Mouse (Mus musculus) erythroblast, adult 5-6 weeks (primary cell): ENCODE data around the gene C1qtnf12. TPM values are rescaled to one million over a fixed set of nuclear protein-coding genes. Genes with fewer than 3 reads are reported as not detected.

Source experiments
- ATAC-seq: replicated peaks from 2 replicates; pipeline ENCODE4 v1.8.0; 2016; ENCODE audit warnings: moderate number of reproducible peaks, mild to moderate bottlenecking, moderate TSS enrichment, inconsistent platforms; ENCODE audit not compliant: poor library complexity, low FRiP score, severe bottlenecking
- total RNA-seq, 2 experiments: library from RNA; stranded (forward) in 1 of 2; stranded (reverse) in 1 of 2; fragments of 150-400 nt in 1 of 2; fragments of 200-764, 138-1000 nt in 1 of 2; gene quantifications; 2 replicates each; pipeline versions ENCODE4 v1.2.3 to v1.2.4; 2015 to 2017; ENCODE audit warnings: low replicate concordance in 2 of 2

C1qtnf12 gene
- total RNA-seq, 2 experiments from 2014 or later = 21.5 to 99.9 TPM

DNA sequence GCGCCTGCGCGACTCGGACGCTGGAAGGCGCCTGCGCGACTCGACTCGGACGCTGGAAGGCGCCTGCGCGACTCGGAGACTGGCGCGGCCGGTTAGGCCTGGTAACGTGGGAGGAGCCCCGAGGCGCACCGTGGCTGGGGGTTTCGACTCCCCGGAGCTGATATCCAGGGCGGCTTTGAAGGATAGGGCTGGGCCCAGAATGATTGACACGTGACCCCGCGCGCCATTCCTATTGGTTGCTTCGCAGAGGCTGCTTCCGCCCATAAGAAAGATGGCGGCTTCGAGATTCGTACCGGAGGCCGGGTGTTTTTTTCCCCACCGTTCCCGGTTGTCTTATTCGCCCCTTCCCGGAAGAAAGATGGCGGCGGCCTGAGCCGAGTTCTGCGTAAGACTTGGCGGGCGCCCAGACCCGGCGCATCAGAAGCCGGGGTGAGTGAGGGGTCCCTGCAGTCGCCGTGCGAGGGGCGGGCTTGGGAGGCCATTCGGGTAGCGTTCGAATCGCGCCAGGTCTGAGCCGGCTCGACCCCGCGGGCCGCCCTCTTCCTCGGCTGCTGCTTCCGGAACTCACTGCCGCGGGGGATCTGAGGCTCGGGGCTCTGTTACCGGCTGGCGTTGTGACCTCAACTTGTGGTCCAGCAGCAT is 30.9 kb downstream of the C1qtnf12 start:
- peak; percentile 83 for ATAC-seq

- 0 out of 2 replicates have a peak, but pooled peaks have one; percentile 8 for ATAC-seq
Observed at GRCm38 (mm10) chr4:155993606-155994005, 31.5 kb downstream of the C1qtnf12 start.

DNA sequence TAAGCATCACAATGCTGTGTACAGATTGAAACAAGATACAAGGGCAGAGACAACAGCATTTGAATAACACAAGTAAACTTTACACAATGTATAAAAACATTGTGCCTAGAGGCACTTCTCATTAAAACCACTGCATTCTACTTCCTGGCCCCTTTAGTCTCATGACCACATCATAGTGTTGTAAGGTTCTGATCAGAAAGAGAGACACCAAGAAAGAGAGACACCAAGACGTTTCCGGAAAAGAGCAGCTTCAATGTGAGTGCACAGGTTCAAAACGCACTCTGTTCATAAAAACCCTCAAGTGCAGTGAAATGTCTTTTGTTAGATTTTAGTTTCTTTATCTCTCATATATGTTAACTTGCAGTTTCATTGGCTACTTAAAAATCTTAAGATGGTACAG is 42.0 kb downstream of the C1qtnf12 start:
- ATAC-seq = no peak

DNA sequence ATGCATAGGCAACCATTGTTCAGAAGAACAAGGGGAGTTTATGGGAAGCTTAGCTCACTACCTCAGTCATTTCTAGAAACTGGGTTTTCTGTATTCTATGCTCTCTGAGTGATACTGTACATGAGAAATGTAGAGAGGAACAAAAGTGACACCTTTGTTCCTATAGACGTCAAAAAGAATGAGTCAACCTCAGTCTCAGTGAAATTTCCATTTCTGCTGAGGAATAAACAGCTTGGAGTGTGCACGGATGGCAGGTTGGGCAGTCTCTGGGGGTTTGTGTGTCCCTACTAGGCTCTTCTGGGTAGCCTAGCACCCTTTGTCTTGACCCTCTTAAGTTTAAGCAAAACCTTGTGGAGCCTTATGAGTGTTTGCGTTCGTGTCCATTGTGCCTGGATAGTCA is 46.3 kb downstream of the C1qtnf12 start:
- ATAC-seq = no peak

- no peak for ATAC-seq
Observed at GRCm38 (mm10) chr4:156013637-156014036, 51.5 kb downstream of the C1qtnf12 start, which contains the start of gene Tnfrsf4. Gene Tnfrsf4, plus strand, starts transcription at chr4:156013843.

DNA sequence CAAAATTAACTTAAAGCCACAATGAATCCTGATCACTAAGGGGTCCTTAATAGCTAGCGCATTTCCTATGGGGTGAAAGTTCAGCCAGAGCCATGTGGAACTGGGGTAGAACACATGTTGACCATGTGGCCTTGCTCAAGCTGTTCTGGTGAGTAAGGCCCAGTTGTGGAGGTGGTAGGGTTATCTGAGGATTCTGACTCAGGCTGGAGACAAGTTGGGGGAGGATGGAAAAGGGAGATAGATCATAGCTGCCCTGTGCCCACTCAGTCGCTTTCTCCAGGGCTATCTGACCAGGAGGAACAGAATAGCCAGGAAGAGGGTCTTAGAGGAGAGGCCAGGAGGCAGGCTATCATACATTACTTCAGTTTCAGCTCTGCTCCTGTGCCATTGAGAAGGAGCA is 52.3 kb downstream of the C1qtnf12 start:
- ATAC-seq = no peak

Other genes starting within 250 kb of the C1qtnf12 start
- 0.19 TPM in 1 of 2 replicates, not detected in the other for gene Tmem240, start 227.5 kb upstream of the C1qtnf12 start, total RNA-seq (2015; ENCODE audit: low replicate concordance)
- gene Tmem240, start 227.5 kb upstream of the C1qtnf12 start, total RNA-seq (2017; ENCODE audit: low replicate concordance) = not detected in 2 replicates
- 4.6 and 14.0 TPM in 2 replicates for gene Atad3a, start 201.2 kb upstream of the C1qtnf12 start, total RNA-seq (2015; ENCODE audit: low replicate concordance)
- 11.9 and 17.4 TPM in 2 replicates for gene Atad3a, start 201.2 kb upstream of the C1qtnf12 start, total RNA-seq (2017; ENCODE audit: low replicate concordance)
- not detected in 2 replicates for gene Vwa1, start 187.6 kb upstream of the C1qtnf12 start, total RNA-seq (2015; ENCODE audit: low replicate concordance)
- gene Vwa1, start 187.6 kb upstream of the C1qtnf12 start, total RNA-seq (2017; ENCODE audit: low replicate concordance) = not detected in 2 replicates
- 1.3 TPM in 1 of 2 replicates, not detected in the other for gene Tmem88b, start 176.4 kb upstream of the C1qtnf12 start, total RNA-seq (2015; ENCODE audit: low replicate concordance)
- 0.42 and 1.3 TPM in 2 replicates for gene Tmem88b, start 176.4 kb upstream of the C1qtnf12 start, total RNA-seq (2017; ENCODE audit: low replicate concordance)
- 2.5 TPM in 1 of 2 replicates, not detected in the other for gene Ankrd65, start 171.9 kb upstream of the C1qtnf12 start, total RNA-seq (2015; ENCODE audit: low replicate concordance)
- 1.7 and 4.3 TPM in 2 replicates for gene Ankrd65, start 171.9 kb upstream of the C1qtnf12 start, total RNA-seq (2017; ENCODE audit: low replicate concordance)
- gene Mrpl20, start 159.4 kb upstream of the C1qtnf12 start, total RNA-seq (2015; ENCODE audit: low replicate concordance) = 33.0 and 33.8 TPM in 2 replicates
- 18.9 and 45.0 TPM in 2 replicates for gene Mrpl20, start 159.4 kb upstream of the C1qtnf12 start, total RNA-seq (2017; ENCODE audit: low replicate concordance)
- 117 and 136 TPM in 2 replicates for gene Ccnl2, start 149.8 kb upstream of the C1qtnf12 start, total RNA-seq (2015; ENCODE audit: low replicate concordance)
- 187 and 202 TPM in 2 replicates for gene Ccnl2, start 149.8 kb upstream of the C1qtnf12 start, total RNA-seq (2017; ENCODE audit: low replicate concordance)
- gene Aurkaip1, start 131.0 kb upstream of the C1qtnf12 start, total RNA-seq (2015; ENCODE audit: low replicate concordance) = 25.0 and 35.9 TPM in 2 replicates
- 48.7 and 56.0 TPM in 2 replicates for gene Aurkaip1, start 131.0 kb upstream of the C1qtnf12 start, total RNA-seq (2017; ENCODE audit: low replicate concordance)
- gene Mxra8, start 122.6 kb upstream of the C1qtnf12 start, total RNA-seq (2015; ENCODE audit: low replicate concordance) = 2.1 TPM in 1 of 2 replicates, not detected in the other
- gene Mxra8, start 122.6 kb upstream of the C1qtnf12 start, total RNA-seq (2017; ENCODE audit: low replicate concordance) = not detected in 2 replicates
- gene Dvl1, start 114.9 kb upstream of the C1qtnf12 start, total RNA-seq (2015; ENCODE audit: low replicate concordance) = 3.7 and 6.7 TPM in 2 replicates
- 4.8 and 6.3 TPM in 2 replicates for gene Dvl1, start 114.9 kb upstream of the C1qtnf12 start, total RNA-seq (2017; ENCODE audit: low replicate concordance)
- not detected in 2 replicates for gene Tas1r3, start 99.0 kb upstream of the C1qtnf12 start, total RNA-seq (2015; ENCODE audit: low replicate concordance)
- gene Tas1r3, start 99.0 kb upstream of the C1qtnf12 start, total RNA-seq (2017; ENCODE audit: low replicate concordance) = 0.14 and 0.85 TPM in 2 replicates
- 1.5 and 1.7 TPM in 2 replicates for gene Cptp, start 92.9 kb upstream of the C1qtnf12 start, total RNA-seq (2015; ENCODE audit: low replicate concordance)
- gene Cptp, start 92.9 kb upstream of the C1qtnf12 start, total RNA-seq (2017; ENCODE audit: low replicate concordance) = 2.5 and 6.4 TPM in 2 replicates
- 5.6 and 10.0 TPM in 2 replicates for gene Ints11, start 92.8 kb upstream of the C1qtnf12 start, total RNA-seq (2015; ENCODE audit: low replicate concordance)
- 7.8 and 8.5 TPM in 2 replicates for gene Ints11, start 92.8 kb upstream of the C1qtnf12 start, total RNA-seq (2017; ENCODE audit: low replicate concordance)
- 2.3 and 5.9 TPM in 2 replicates for gene Pusl1, start 70.5 kb upstream of the C1qtnf12 start, total RNA-seq (2015; ENCODE audit: low replicate concordance)
- 2.2 and 5.3 TPM in 2 replicates for gene Pusl1, start 70.5 kb upstream of the C1qtnf12 start, total RNA-seq (2017; ENCODE audit: low replicate concordance)
- gene Acap3, start 70.5 kb upstream of the C1qtnf12 start, total RNA-seq (2015; ENCODE audit: low replicate concordance) = 5.6 and 10.0 TPM in 2 replicates
- 4.3 and 23.7 TPM in 2 replicates for gene Acap3, start 70.5 kb upstream of the C1qtnf12 start, total RNA-seq (2017; ENCODE audit: low replicate concordance)
- 9.4 and 19.4 TPM in 2 replicates for gene Ube2j2, start 18.5 kb upstream of the C1qtnf12 start, total RNA-seq (2015; ENCODE audit: low replicate concordance)
- 25.6 and 41.3 TPM in 2 replicates for gene Ube2j2, start 18.5 kb upstream of the C1qtnf12 start, total RNA-seq (2017; ENCODE audit: low replicate concordance)
- gene B3galt6, start 30.3 kb downstream of the C1qtnf12 start, total RNA-seq (2015; ENCODE audit: low replicate concordance) = 1.0 and 4.4 TPM in 2 replicates
- gene B3galt6, start 30.3 kb downstream of the C1qtnf12 start, total RNA-seq (2017; ENCODE audit: low replicate concordance) = 1.2 and 1.4 TPM in 2 replicates
- 11.1 and 16.7 TPM in 2 replicates for gene Sdf4, start 30.6 kb downstream of the C1qtnf12 start, total RNA-seq (2015; ENCODE audit: low replicate concordance)
- gene Sdf4, start 30.6 kb downstream of the C1qtnf12 start, total RNA-seq (2017; ENCODE audit: low replicate concordance) = 101 and 127 TPM in 2 replicates
- gene Tnfrsf4, start 51.5 kb downstream of the C1qtnf12 start, total RNA-seq (2015; ENCODE audit: low replicate concordance) = 5.2 TPM in 1 of 2 replicates, not detected in the other
- 5.5 TPM in 1 of 2 replicates, not detected in the other for gene Tnfrsf4, start 51.5 kb downstream of the C1qtnf12 start, total RNA-seq (2017; ENCODE audit: low replicate concordance)
- 16.5 TPM in 1 of 2 replicates, not detected in the other for gene Tnfrsf18, start 63.8 kb downstream of the C1qtnf12 start, total RNA-seq (2015; ENCODE audit: low replicate concordance)
- 2.3 and 2.9 TPM in 2 replicates for gene Tnfrsf18, start 63.8 kb downstream of the C1qtnf12 start, total RNA-seq (2017; ENCODE audit: low replicate concordance)
- not detected in 2 replicates for gene Ttll10, start 97.1 kb downstream of the C1qtnf12 start, total RNA-seq (2015; ENCODE audit: low replicate concordance)
- gene Ttll10, start 97.1 kb downstream of the C1qtnf12 start, total RNA-seq (2017; ENCODE audit: low replicate concordance) = not detected in 2 replicates
- gene 9430015G10Rik, start 147.7 kb downstream of the C1qtnf12 start, total RNA-seq (2015; ENCODE audit: low replicate concordance) = 5.2 and 7.7 TPM in 2 replicates
- gene 9430015G10Rik, start 147.7 kb downstream of the C1qtnf12 start, total RNA-seq (2017; ENCODE audit: low replicate concordance) = 11.6 and 16.0 TPM in 2 replicates
- not detected in 2 replicates for gene Rnf223, start 168.2 kb downstream of the C1qtnf12 start, total RNA-seq (2015; ENCODE audit: low replicate concordance)
- not detected in 2 replicates for gene Rnf223, start 168.2 kb downstream of the C1qtnf12 start, total RNA-seq (2017; ENCODE audit: low replicate concordance)
- gene Agrn, start 235.2 kb downstream of the C1qtnf12 start, total RNA-seq (2015; ENCODE audit: low replicate concordance) = 24.2 and 26.7 TPM in 2 replicates
- gene Agrn, start 235.2 kb downstream of the C1qtnf12 start, total RNA-seq (2017; ENCODE audit: low replicate concordance) = 22.9 and 27.7 TPM in 2 replicates
- gene Isg15, start 238.5 kb downstream of the C1qtnf12 start, total RNA-seq (2015; ENCODE audit: low replicate concordance) = 70.9 and 108 TPM in 2 replicates
- 185 and 281 TPM in 2 replicates for gene Isg15, start 238.5 kb downstream of the C1qtnf12 start, total RNA-seq (2017; ENCODE audit: low replicate concordance)
- 8.3 and 18.6 TPM in 2 replicates for gene AW011738, start 241.0 kb downstream of the C1qtnf12 start, total RNA-seq (2015; ENCODE audit: low replicate concordance)
- gene AW011738, start 241.0 kb downstream of the C1qtnf12 start, total RNA-seq (2017; ENCODE audit: low replicate concordance) = 29.9 and 35.8 TPM in 2 replicates